12 mouse cellular contexts compared by ENCODE assay signal in the genomic region with DNA sequence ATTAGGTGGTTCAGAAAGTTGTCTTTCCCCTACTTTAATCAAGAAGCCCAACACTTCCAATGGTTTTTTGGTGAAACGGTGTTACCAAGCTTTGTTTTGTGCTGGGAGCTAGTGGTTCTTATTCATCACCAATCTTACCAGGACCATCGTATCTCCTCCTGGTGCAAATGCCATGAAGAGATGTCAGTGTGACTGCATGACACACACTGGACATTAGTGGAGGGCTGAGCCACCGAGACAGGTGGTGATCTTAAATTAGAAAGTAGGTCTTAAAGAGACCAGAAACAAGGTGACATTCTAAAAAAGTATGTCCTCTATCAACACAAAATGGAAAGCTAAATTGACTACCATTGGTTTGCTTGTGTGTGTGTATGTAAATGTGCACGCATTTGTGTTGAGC. TPM values are rescaled to one million over a fixed set of nuclear protein-coding genes. Genes with fewer than 3 reads are reported as not detected.
DNase-seq lines count a peak whose midpoint lies in the region; ATAC-seq lines count a peak whose summit lies in the region.
"Had no signal": no experiment of that assay in that cellular context is flagged by ENCODE, and none has a peak within 500 bp of the region (broad histone marks: within the 10 kb centered on the region; RNA-seq: fewer than 3 reads in every experiment).

No protein-coding gene starts in this region.

- 93% methylated on average over 4 of the region's 4 CpGs for WGBS in forebrain, embryonic 14.5 days
- WGBS in midbrain, embryonic 12.5 days = 90% methylated on average over 4 of the region's 4 CpGs

- H3K36me3 ChIP-seq in forebrain, embryonic 14.5 days (ENCODE audit: control insufficient read depth, insufficient read depth, low read length) = no peaks in the 10 kb centered on the region
- H3K36me3 ChIP-seq in midbrain, embryonic 12.5 days = no peaks in the 10 kb centered on the region

- ATAC-seq in forebrain, embryonic 14.5 days = no peak
- no peak for ATAC-seq in midbrain, embryonic 12.5 days (ENCODE audit: low FRiP score, low read depth)
- ATAC-seq: inflammation-experienced regulatory T-cells, adult 6 months had no signal

- no peaks in the 10 kb centered on the region for H3K9me3 ChIP-seq in forebrain, embryonic 14.5 days (replicated peaks; ENCODE audit: control insufficient read depth, low read length)
- no peaks in the 10 kb centered on the region for H3K9me3 ChIP-seq in midbrain, embryonic 12.5 days

- intact Hi-C loops in gastrocnemius, postnatal 14 days (cut with DNase I; ENCODE audit: low total_unique reads) = no loop called here
- intact Hi-C loops in gastrocnemius, postnatal 36 days (cut with DNase I) = no loop called here

- H3K4me3 ChIP-seq in forebrain, embryonic 14.5 days (ENCODE audit: low read depth, low read length) = no peak overlapping the region
- H3K4me3 ChIP-seq in midbrain, embryonic 12.5 days = no peak overlapping the region

- peak; percentile 7 for DNase-seq in gastrocnemius, postnatal 14 days
- no peak for DNase-seq in gastrocnemius, postnatal 36 days
- peak; percentile 41 for DNase-seq in cerebellum, adult 8-10 months
- DNase-seq in forebrain, embryonic 14.5 days (ENCODE audit: low spot score) = no peak
- DNase-seq in embryo, embryonic 9.5 days (ENCODE audit: extremely low spot score) = no peak
- no peak for DNase-seq in left cerebral cortex, adult 18-20 months (ENCODE audit: low spot score in 2 of 2)
- no peak for DNase-seq in layer of hippocampus, postnatal 14 days (ENCODE audit: low spot score in 2 of 2)
- DNase-seq: gastrocnemius, postnatal 10 days; lung, adult 18-20 months; thymus, postnatal 36 days had no signal

- H3K27ac ChIP-seq in forebrain, embryonic 14.5 days (ENCODE audit: low read depth, low read length) = no peak overlapping the region
- no peak overlapping the region for H3K27ac ChIP-seq in midbrain, embryonic 12.5 days (replicated peaks)

- H3K9ac ChIP-seq in forebrain, embryonic 14.5 days (ENCODE audit: low read length) = no peak overlapping the region
- H3K9ac ChIP-seq in midbrain, embryonic 12.5 days (replicated peaks) = no peak overlapping the region

- H3K27me3 ChIP-seq in forebrain, embryonic 14.5 days (replicated peaks; ENCODE audit: control insufficient read depth, insufficient read depth, low read length) = no peaks in the 10 kb centered on the region
- H3K27me3 ChIP-seq in midbrain, embryonic 12.5 days = peaks cover 13% of the 10 kb centered on the region

- H3K4me1 ChIP-seq in forebrain, embryonic 14.5 days (ENCODE audit: control insufficient read depth, insufficient read depth, low read length) = peaks cover 8% of the 10 kb centered on the region
- peaks cover 18% of the 10 kb centered on the region for H3K4me1 ChIP-seq in midbrain, embryonic 12.5 days

- peak overlapping the region; percentile 85 for H3K4me2 ChIP-seq in forebrain, embryonic 14.5 days (ENCODE audit: low read length)
- peak overlapping the region; percentile 84 for H3K4me2 ChIP-seq in midbrain, embryonic 12.5 days (replicated peaks)

RNA-seq across cellular contexts. Expression of a gene that starts 1.6 kb away (rescaled TPM):
- 10 to 100 TPM; 69.7 to 70.8 TPM for total RNA-seq in gastrocnemius, postnatal 14 days (2021)
- 100 to 1,000 TPM in 1 of 2 experiments, 10 to 100 TPM in 1; 85.8 to 106 TPM for total RNA-seq in gastrocnemius, postnatal 36 days (2021)
- polyA plus RNA-seq in forebrain, embryonic 14.5 days (2014; fragmentation: Nextera tagmentation; extraction: Ambion mirVana) = 26.3 and 27.4 TPM in 2 replicates
- polyA plus RNA-seq in midbrain, embryonic 12.5 days (2016; fragmentation: Nextera tagmentation; extraction: Ambion mirVana) = 22.6 and 22.8 TPM in 2 replicates
- total RNA-seq in left cerebral cortex, adult 18-20 months (2021) = 100 to 1,000 TPM; 108 to 116 TPM
- 10 to 100 TPM; 55.7 to 59.2 TPM for total RNA-seq in layer of hippocampus, postnatal 14 days (2021)

RNA-seq across cellular contexts. Expression of a gene that starts 4.8 kb away (rescaled TPM):
- total RNA-seq in gastrocnemius, postnatal 14 days (2021) = 10 to 100 TPM in 1 of 2 experiments, 1 to 10 TPM in 1; 6.4 to 13.8 TPM
- total RNA-seq in gastrocnemius, postnatal 36 days (2021) = 1 to 10 TPM; 3.1 to 3.5 TPM
- polyA plus RNA-seq in forebrain, embryonic 14.5 days (2014; fragmentation: Nextera tagmentation; extraction: Ambion mirVana) = 2.9 and 3.3 TPM in 2 replicates
- 1.9 and 2.2 TPM in 2 replicates for polyA plus RNA-seq in midbrain, embryonic 12.5 days (2016; fragmentation: Nextera tagmentation; extraction: Ambion mirVana)
- 1 to 10 TPM; 1.3 to 1.5 TPM for total RNA-seq in left cerebral cortex, adult 18-20 months (2021)
- total RNA-seq in layer of hippocampus, postnatal 14 days (2021) = 1 to 10 TPM; 1.8 to 2.5 TPM
- polyA plus RNA-seq: inflammation-experienced regulatory T-cells, adult 6 months had no signal

Comparison
In these comparisons a context has a peak if more than half of its experiments do, and no peak if none do; other contexts are left out.
1. DNase-seq: peak in gastrocnemius, postnatal 14 days (single experiment) and cerebellum, adult 8-10 months (single experiment); none in gastrocnemius, postnatal 36 days (0 of 2), forebrain, embryonic 14.5 days (single experiment), embryo, embryonic 9.5 days (single experiment), left cerebral cortex, adult 18-20 months (0 of 2) and layer of hippocampus, postnatal 14 days (0 of 2).